In the genomic region with DNA sequence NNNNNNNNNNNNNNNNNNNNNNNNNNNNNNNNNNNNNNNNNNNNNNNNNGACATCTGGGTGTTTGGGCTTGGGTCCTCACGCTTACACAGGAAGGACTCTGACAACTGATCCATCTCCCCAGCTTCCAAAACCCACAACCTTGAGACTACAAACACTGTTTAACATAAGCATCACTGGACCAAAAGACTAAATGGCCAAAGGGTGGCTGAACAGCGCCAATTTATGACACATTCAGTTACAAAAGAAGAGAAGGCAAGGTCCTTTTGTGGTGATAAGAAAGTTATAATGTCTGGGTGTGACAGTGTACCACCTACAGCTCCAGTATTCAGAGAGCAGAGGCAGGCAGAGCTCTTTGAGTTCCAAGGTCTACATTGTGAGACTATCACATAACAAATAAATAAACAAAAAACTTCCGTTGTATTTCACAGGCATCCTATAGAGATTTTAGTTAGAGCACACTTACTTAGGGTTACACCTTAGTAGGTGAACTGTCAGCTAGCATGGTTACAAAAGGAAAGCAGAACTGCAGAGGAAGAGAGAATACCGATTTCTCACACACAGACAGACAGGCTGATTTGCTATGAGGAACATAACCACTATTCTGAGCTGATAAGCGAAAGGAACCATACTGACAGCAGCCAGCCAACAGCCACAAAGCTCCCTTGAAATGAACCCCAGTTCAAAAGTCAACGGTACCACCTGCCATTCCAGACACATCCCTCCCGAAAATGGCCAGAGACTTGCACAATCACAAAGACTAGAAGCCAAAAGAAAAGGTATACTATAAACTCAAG, we compare ENCODE assay signal across 24 mouse cellular contexts. TPM values are rescaled to one million over a fixed set of nuclear protein-coding genes. Genes with fewer than 3 reads are reported as not detected.
DNase-seq lines count a peak whose midpoint lies in the region; TF ChIP-seq lines count a peak whose summit lies in the region.
"Had no signal": no experiment of that assay in that cellular context is flagged by ENCODE, and none has a peak within 500 bp of the region (broad histone marks: within the 10 kb centered on the region; RNA-seq: fewer than 3 reads in every experiment).

No protein-coding gene starts in this region.

- no peak for TF ChIP-seq POLR2A in MEL (IDR thresholded peaks at IDR 0.05; ENCODE audit: control insufficient read depth in 1 of 2, insufficient read depth in 1 of 2, low read depth in 1 of 2, low read length in 2 of 2, poor library complexity in 1 of 2)

- H3K27ac ChIP-seq in MEL (ENCODE audit: control insufficient read depth, low read depth, low read length): peak overlapping the region; percentile 43
- H3K27ac ChIP-seq: embryonic facial prominence, embryonic 13.5 days; embryonic facial prominence, embryonic 15.5 days; forebrain, embryonic 10.5 days; forebrain, embryonic 12.5 days had no signal

- DNase-seq in MEL (ENCODE audit: low read depth, low spot score) (peak; percentile 73), R1 (ENCODE audit: low read depth, low spot score) (peak; percentile 40)
- no peak for DNase-seq in left cerebral cortex, adult 9 months (ENCODE audit: low spot score in 2 of 2)
- no peak for DNase-seq in spleen, postnatal 10 days (ENCODE audit: low spot score in 2 of 2)
- no peak for DNase-seq in frontal cortex, adult 2 months (ENCODE audit: extremely low spot score in 1 of 2, low spot score in 1 of 2)
- DNase-seq: adrenal gland, adult 2 months; adrenal gland, postnatal 10 days; adrenal gland, postnatal 25 days; B cell, adult 2 months; cerebellum, adult 11 months; cerebellum, adult 18-20 months; cerebellum, adult 8-10 months; cerebellum, adult 9-11 months; cerebellum, postnatal 14 days; cerebellum, postnatal 36 days; embryo, embryonic 11 days had no signal

- H3K79me2 ChIP-seq in MEL (ENCODE audit: control insufficient read depth, insufficient read depth, low read length, poor library complexity): no peaks in the 10 kb centered on the region; the same call in 1 of the 2 replicates

- TF ChIP-seq RAD21 in MEL (IDR thresholded peaks at IDR 0.05; ENCODE audit: low read depth, low read length): no peak

- peak overlapping the region; percentile 29; the same call in 1 of the 2 replicates for H3K4me3 ChIP-seq in E14TG2a.4 (replicated peaks; ENCODE audit: low read length)
- no peak overlapping the region for H3K4me3 ChIP-seq in MEL (ENCODE audit: control insufficient read depth in 1 of 2, insufficient read depth in 1 of 2, low read depth in 2 of 2, low read length in 2 of 2)
- H3K4me3 ChIP-seq: embryonic facial prominence, embryonic 13.5 days; embryonic facial prominence, embryonic 15.5 days; erythroblast, embryonic 14.5 days; forebrain, embryonic 10.5 days; forebrain, embryonic 12.5 days had no signal

- peaks cover 77% of the 10 kb centered on the region for H3K4me1 ChIP-seq in E14TG2a.4 (replicated peaks; ENCODE audit: low read depth, low read length)
- peaks cover 8 to 11% of the 10 kb centered on the region in 2 experiments for H3K4me1 ChIP-seq in MEL (ENCODE audit: control insufficient read depth in 1 of 2, insufficient read depth in 2 of 2, low read length in 2 of 2)

- H3K9me3 ChIP-seq in E14TG2a.4 (ENCODE audit: low read length) (no peaks in the 10 kb centered on the region), MEL (replicated peaks; ENCODE audit: insufficient read depth, low read length) (no peaks in the 10 kb centered on the region)
- H3K9me3 ChIP-seq: embryonic facial prominence, embryonic 13.5 days; embryonic facial prominence, embryonic 15.5 days; forebrain, embryonic 10.5 days; forebrain, embryonic 12.5 days; G1E had no signal

- no peak overlapping the region for H3K9ac ChIP-seq in MEL (ENCODE audit: control insufficient read depth, low read depth, low read length, poor library complexity, severe bottlenecking)
- H3K9ac ChIP-seq: embryonic facial prominence, embryonic 13.5 days; embryonic facial prominence, embryonic 15.5 days; forebrain, embryonic 12.5 days had no signal

- H3K36me3 ChIP-seq in E14TG2a.4 (ENCODE audit: insufficient read depth, low read length): peaks cover 69% of the 10 kb centered on the region
- H3K36me3 ChIP-seq in MEL (ENCODE audit: control insufficient read depth in 1 of 2, insufficient read depth in 2 of 2, low read length in 2 of 2): peaks cover 2 to 9% of the 10 kb centered on the region in 2 experiments; a peak in 3 of 4 replicates
- H3K36me3 ChIP-seq: G1E had no signal

- TF ChIP-seq EP300 in MEL (IDR thresholded peaks at IDR 0.05; ENCODE audit: low read depth in 1 of 2, low read length in 2 of 2): no peak; a peak in 1 of 4 replicates

- TF ChIP-seq CTCF in E14TG2a.4 (conservative IDR thresholded peaks at IDR 0.05; ENCODE audit: low read length): no peak
- TF ChIP-seq CTCF in MEL (IDR thresholded peaks at IDR 0.05 in 2 of 3, conservative IDR thresholded peaks at IDR 0.05 in 1 of 3; ENCODE audit: control insufficient read depth in 1 of 3, insufficient read depth in 1 of 3, low read depth in 2 of 3, low read length in 3 of 3, poor library complexity in 1 of 3, severe bottlenecking in 1 of 3): no peak

- H3K27me3 ChIP-seq in E14TG2a.4 (ENCODE audit: insufficient read depth, low read length): peaks cover 16% of the 10 kb centered on the region
- no peaks in the 10 kb centered on the region for H3K27me3 ChIP-seq in MEL (ENCODE audit: control insufficient read depth in 1 of 2, insufficient read depth in 2 of 2, low read length in 2 of 2)
- H3K27me3 ChIP-seq: CH12.LX; embryonic facial prominence, embryonic 13.5 days; embryonic facial prominence, embryonic 15.5 days; forebrain, embryonic 12.5 days had no signal

TF ChIP-seq in MEL, 35 proteins besides CTCF, POLR2A, EP300 and RAD21:
- TF ChIP-seq MAZ (IDR thresholded peaks at IDR 0.05; ENCODE audit: low read depth, low read length) (0 out of 2 replicates have a peak, but pooled peaks have one; percentile 21), NRF1 (IDR thresholded peaks at IDR 0.05; ENCODE audit: insufficient read depth, low read depth, low read length, poor library complexity, severe bottlenecking) (no peak), RCOR1 (IDR thresholded peaks at IDR 0.05; ENCODE audit: low read depth, low read length) (no peak), HCFC1 (IDR thresholded peaks at IDR 0.05; ENCODE audit: low read depth, low read length) (no peak), MXI1 (IDR thresholded peaks at IDR 0.05; ENCODE audit: low read depth, low read length) (0 out of 2 replicates have a peak, but pooled peaks have one; percentile 37), ELF1 (IDR thresholded peaks at IDR 0.05; ENCODE audit: low read depth, low read length) (no peak), TAL1 (IDR thresholded peaks at IDR 0.05; ENCODE audit: low read length) (no peak), ETS1 (IDR thresholded peaks at IDR 0.05; ENCODE audit: low read depth, low read length) (peak; percentile 39; the same call in 1 of the 2 replicates), GATA1 (IDR thresholded peaks at IDR 0.05; ENCODE audit: low read depth, low read length) (peak; percentile 65)
TF ChIP-seq in MEL: peak in this region for 4.

RNA-seq across cellular contexts. Expression of gene Atp8b2, which starts 6.9 kb away (rescaled TPM):
- total RNA-seq in MEL (2012; rRNA removed): 26.2 and 27.1 TPM in 2 replicates
- 10 to 100 TPM in 1 of 2 experiments, not detected in 1; 44.7 TPM for polyA plus RNA-seq in MEL (2012; ENCODE audit: insufficient read depth in 1 of 2, insufficient read length in 2 of 2, low read depth in 1 of 2, low replicate concordance in 2 of 2, missing spikeins in 1 of 2)
- polyA plus RNA-seq in frontal cortex, adult 2 months (2012; rRNA removed): 104 and 105 TPM in 2 replicates

RNA-seq across cellular contexts. Expression of gene Hax1, which starts 42.2 kb away (rescaled TPM):
- 232 and 318 TPM in 2 replicates for total RNA-seq in MEL (2012; rRNA removed)
- 100 to 1,000 TPM in 1 of 2 experiments, not detected in 1; 322 TPM for polyA plus RNA-seq in MEL (2012; ENCODE audit: insufficient read depth in 1 of 2, insufficient read length in 2 of 2, low read depth in 1 of 2, low replicate concordance in 2 of 2, missing spikeins in 1 of 2)
- polyA plus RNA-seq in frontal cortex, adult 2 months (2012; rRNA removed): 88.0 and 96.1 TPM in 2 replicates

RNA-seq across cellular contexts. Expression of gene Il6ra, which starts 43.4 kb away (rescaled TPM):
- 0.13 and 0.15 TPM in 2 replicates for total RNA-seq in MEL (2012; rRNA removed)
- 1 to 10 TPM in 1 of 2 experiments, not detected in 1; 3.4 TPM for polyA plus RNA-seq in MEL (2012; ENCODE audit: insufficient read depth in 1 of 2, insufficient read length in 2 of 2, low read depth in 1 of 2, low replicate concordance in 2 of 2, missing spikeins in 1 of 2)
- 1.7 and 2.3 TPM in 2 replicates for polyA plus RNA-seq in frontal cortex, adult 2 months (2012; rRNA removed)
- polyA plus RNA-seq: G1E had no signal

Comparison
In these comparisons a context has a peak if more than half of its experiments do, and no peak if none do; other contexts are left out.
1. DNase-seq: peak in MEL (single experiment) and R1 (single experiment); none in left cerebral cortex, adult 9 months (0 of 2), spleen, postnatal 10 days (0 of 2) and frontal cortex, adult 2 months (0 of 2).